ENCODE assay signal across 16 mouse cellular contexts in the genomic region with DNA sequence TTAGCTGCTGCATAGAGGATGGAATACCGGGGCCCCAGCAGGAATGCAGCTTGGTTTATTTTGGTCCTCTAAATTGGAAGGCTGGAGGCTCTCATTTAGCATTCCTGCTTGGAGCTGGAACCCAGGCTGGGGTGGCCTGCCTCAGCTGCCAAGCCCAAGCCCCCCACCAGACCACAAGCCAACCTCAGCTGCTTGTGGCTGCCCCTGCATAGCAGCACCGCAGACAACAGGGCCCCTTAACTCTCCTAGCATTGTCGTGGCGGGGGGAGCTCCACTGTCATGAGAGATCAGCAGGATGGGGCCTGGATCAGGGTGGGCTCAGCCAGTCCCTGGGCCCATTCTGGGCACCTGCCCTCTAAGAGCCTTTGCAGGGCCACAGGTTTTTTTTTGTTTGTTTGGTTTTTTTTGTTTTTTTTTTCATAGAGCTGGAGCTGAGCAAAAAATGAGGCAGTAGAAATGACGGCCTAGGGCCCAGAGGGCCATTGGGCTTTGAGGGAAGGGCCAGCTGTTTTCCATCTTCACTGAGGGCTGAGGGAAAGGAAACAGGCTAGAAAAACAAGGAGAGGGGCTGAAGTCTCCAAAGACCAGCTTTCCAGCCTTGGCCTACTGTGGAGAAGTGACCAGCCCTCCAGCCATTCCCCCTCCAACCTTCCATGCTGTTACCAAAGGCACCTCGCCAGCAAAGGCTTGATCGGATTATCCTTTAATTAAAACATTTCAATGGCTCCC. TPM values are rescaled to one million over a fixed set of nuclear protein-coding genes. Genes with fewer than 3 reads are reported as not detected.
DNase-seq lines count a peak whose midpoint lies in the region; ATAC-seq and TF ChIP-seq lines count a peak whose summit lies in the region.
"Had no signal": no experiment of that assay in that cellular context is flagged by ENCODE, and none has a peak within 500 bp of the region (broad histone marks: within the 10 kb centered on the region; RNA-seq: fewer than 3 reads in every experiment).

No protein-coding gene starts in this region.

- no peak for TF ChIP-seq POLR2A in kidney, adult 2 months (IDR thresholded peaks at IDR 0.05; ENCODE audit: low read depth, low read length)

- H3K4me1 ChIP-seq in forebrain, embryonic 10.5 days: peaks cover 30% of the 10 kb centered on the region
- no peaks in the 10 kb centered on the region for H3K4me1 ChIP-seq in forebrain, embryonic 13.5 days
- peaks cover 18% of the 10 kb centered on the region for H3K4me1 ChIP-seq in kidney, embryonic 15.5 days
- peaks cover 11% of the 10 kb centered on the region; the same call in 1 of the 2 replicates for H3K4me1 ChIP-seq in kidney, adult 2 months (ENCODE audit: control insufficient read depth, insufficient read depth, low read length)
- H3K4me1 ChIP-seq: liver, embryonic 13.5 days had no signal

- no peak for TF ChIP-seq CTCF in kidney, adult 2 months (conservative IDR thresholded peaks at IDR 0.05; ENCODE audit: insufficient read depth, insufficient read length, low read depth, low read length)

- H3K9ac ChIP-seq in forebrain, embryonic 13.5 days: no peak overlapping the region
- no peak overlapping the region for H3K9ac ChIP-seq in kidney, embryonic 15.5 days
- H3K9ac ChIP-seq: hindbrain, embryonic 13.5 days; liver, embryonic 13.5 days had no signal

- no peak for ATAC-seq in forebrain, embryonic 13.5 days
- ATAC-seq in kidney, embryonic 15.5 days (replicated peaks; ENCODE audit: low FRiP score): 0 out of 2 replicates have a peak, but pooled peaks have one; percentile 30
- ATAC-seq: Patski had no signal

- peaks cover 100% of the 10 kb centered on the region for H3K27me3 ChIP-seq in forebrain, embryonic 10.5 days (ENCODE audit: poor library complexity, severe bottlenecking)
- peaks cover 20% of the 10 kb centered on the region for H3K27me3 ChIP-seq in forebrain, embryonic 13.5 days
- peaks cover 58% of the 10 kb centered on the region for H3K27me3 ChIP-seq in kidney, embryonic 15.5 days
- no peaks in the 10 kb centered on the region for H3K27me3 ChIP-seq in kidney, adult 2 months (replicated peaks; ENCODE audit: control insufficient read depth, insufficient read depth, low read length)

- H3K4me3 ChIP-seq in forebrain, embryonic 10.5 days: no peak overlapping the region
- no peak overlapping the region for H3K4me3 ChIP-seq in forebrain, embryonic 13.5 days
- no peak overlapping the region for H3K4me3 ChIP-seq in kidney, embryonic 15.5 days (replicated peaks)
- H3K4me3 ChIP-seq in kidney, adult 2 months (ENCODE audit: insufficient read depth, low read depth, low read length): no peak overlapping the region
- H3K4me3 ChIP-seq: erythroblast, embryonic 14.5 days; hindbrain, embryonic 13.5 days; liver, embryonic 13.5 days had no signal

- WGBS in forebrain, embryonic 10.5 days: 38% methylated on average over 7 of the region's 7 CpGs
- 31% methylated on average over 7 of the region's 7 CpGs for WGBS in forebrain, embryonic 13.5 days
- 68% methylated on average over 7 of the region's 7 CpGs for WGBS in kidney, embryonic 15.5 days
- 73% methylated on average over 7 of the region's 7 CpGs for WGBS in kidney, adult 2 months

- no peaks in the 10 kb centered on the region for H3K9me3 ChIP-seq in forebrain, embryonic 10.5 days
- H3K9me3 ChIP-seq in forebrain, embryonic 13.5 days (replicated peaks): no peaks in the 10 kb centered on the region
- H3K9me3 ChIP-seq in kidney, embryonic 15.5 days (replicated peaks): no peaks in the 10 kb centered on the region
- H3K9me3 ChIP-seq: hindbrain, embryonic 13.5 days; liver, embryonic 13.5 days had no signal

- peak overlapping the region; percentile 59 for H3K27ac ChIP-seq in forebrain, embryonic 10.5 days
- H3K27ac ChIP-seq in forebrain, embryonic 13.5 days: no peak overlapping the region
- peak overlapping the region; percentile 58 for H3K27ac ChIP-seq in kidney, embryonic 15.5 days
- no peak overlapping the region for H3K27ac ChIP-seq in kidney, adult 2 months (ENCODE audit: insufficient read depth, low read depth, low read length)
- H3K27ac ChIP-seq: hindbrain, embryonic 13.5 days; liver, embryonic 13.5 days had no signal

- H3K36me3 ChIP-seq in forebrain, embryonic 10.5 days (replicated peaks): no peaks in the 10 kb centered on the region
- no peaks in the 10 kb centered on the region for H3K36me3 ChIP-seq in forebrain, embryonic 13.5 days (ENCODE audit: poor library complexity, severe bottlenecking)
- no peaks in the 10 kb centered on the region for H3K36me3 ChIP-seq in kidney, embryonic 15.5 days
- no peaks in the 10 kb centered on the region for H3K36me3 ChIP-seq in kidney, adult 2 months (ENCODE audit: control insufficient read depth, insufficient read depth, low read length)
- H3K36me3 ChIP-seq: hindbrain, embryonic 13.5 days; liver, embryonic 13.5 days had no signal

- DNase-seq in forebrain, embryonic 10.5 days (ENCODE audit: extremely low spot score, low spot score): no peak
- DNase-seq in kidney, adult 2 months: no peak
- DNase-seq in retina, postnatal 1 day: peak; percentile 43
- no peak for DNase-seq in retina, embryonic 14.5 days (ENCODE audit: low spot score)
- DNase-seq in gastrocnemius, adult 8-10 months (ENCODE audit: low spot score in 2 of 2): no peak
- no peak for DNase-seq in layer of hippocampus, adult 8-10 months (ENCODE audit: low spot score in 2 of 2)
- DNase-seq: cerebellum, adult 11 months; gastrocnemius, postnatal 36 days; liver, embryonic 13.5 days; right cerebral cortex, adult 18-20 months; spleen, adult 18-20 months had no signal

- H3K4me2 ChIP-seq in forebrain, embryonic 13.5 days: no peak overlapping the region
- no peak overlapping the region for H3K4me2 ChIP-seq in kidney, embryonic 15.5 days
- H3K4me2 ChIP-seq: hindbrain, embryonic 13.5 days; liver, embryonic 13.5 days had no signal

RNA-seq across cellular contexts. Expression of a gene that starts 30.5 kb away (rescaled TPM):
- polyA plus RNA-seq in forebrain, embryonic 10.5 days (2016; fragmentation: Nextera tagmentation; extraction: Ambion mirVana): 209 and 217 TPM in 2 replicates
- polyA plus RNA-seq in forebrain, embryonic 13.5 days (2015; fragmentation: Nextera tagmentation; extraction: Ambion mirVana): 316 and 321 TPM in 2 replicates
- polyA plus RNA-seq in kidney, embryonic 15.5 days (2015; fragmentation: Nextera tagmentation; extraction: Ambion mirVana): 188 and 195 TPM in 2 replicates
- polyA plus RNA-seq in kidney, adult 2 months (2012; rRNA removed): 52.0 and 56.2 TPM in 2 replicates
- 10 to 100 TPM; 10.5 to 14.9 (median 13.6) TPM for total RNA-seq in gastrocnemius, adult 8-10 months (2022)
- 100 to 1,000 TPM; 192 to 215 (median 196) TPM for total RNA-seq in layer of hippocampus, adult 8-10 months (2022)

Comparison
In these comparisons a context has a peak if more than half of its experiments do, and no peak if none do; other contexts are left out.
1. H3K27ac ChIP-seq: peak in forebrain, embryonic 10.5 days (single experiment) and kidney, embryonic 15.5 days (single experiment); none in forebrain, embryonic 13.5 days (single experiment) and kidney, adult 2 months (single experiment).